Mouse (Mus musculus) myocyte (in vitro differentiated cells): ENCODE data around the gene Angptl6.

Experiments
- CEBPB ChIP-seq: IDR thresholded peaks from 2 replicates; pipeline ENCODE4 v1.6.1; 2011; ENCODE audit warnings: mild to moderate bottlenecking, moderate library complexity; ENCODE audit not compliant: poor library complexity, insufficient read depth, severe bottlenecking
- E2F4 ChIP-seq: IDR thresholded peaks from one replicate; pipeline ENCODE4 v1.6.1; 2011; ENCODE audit warnings: mild to moderate bottlenecking, control low read depth, moderate library complexity; ENCODE audit not compliant: insufficient read depth
- MAX ChIP-seq: IDR thresholded peaks from one replicate; pipeline ENCODE4 v1.6.1; 2011; ENCODE audit warnings: low read depth, mild to moderate bottlenecking, control low read depth
- MYOD1 ChIP-seq, 3 experiments: IDR thresholded peaks; one replicate each; pipeline ENCODE4 v1.6.1; 2011; ENCODE audit warnings: control low read depth in 2 of 3, low read depth in 2 of 3, mild to moderate bottlenecking in 2 of 3, moderate library complexity in 1 of 3; ENCODE audit not compliant: insufficient read length in 2 of 3, control insufficient read depth in 1 of 3
- POLR2A ChIP-seq: IDR thresholded peaks from one replicate; pipeline ENCODE4 v1.6.1; 2011; ENCODE audit warnings: low read depth, mild to moderate bottlenecking, control low read depth, moderate library complexity; ENCODE audit not compliant: insufficient read length
- POLR2AphosphoS2 ChIP-seq: IDR thresholded peaks from one replicate; pipeline ENCODE4 v1.6.1; 2011; ENCODE audit warnings: low read depth, control low read depth; ENCODE audit not compliant: insufficient read length
- REST ChIP-seq: IDR thresholded peaks from one replicate; pipeline ENCODE4 v1.6.1; 2011; ENCODE audit warnings: mild to moderate bottlenecking, control low read depth, moderate library complexity; ENCODE audit not compliant: insufficient read depth, insufficient read length
- SRF ChIP-seq: IDR thresholded peaks from one replicate; pipeline ENCODE4 v1.6.1; 2011; ENCODE audit warnings: low read depth; ENCODE audit not compliant: control insufficient read depth, insufficient read length
- TCF12 ChIP-seq: IDR thresholded peaks from one replicate; pipeline ENCODE4 v1.6.1; 2011; ENCODE audit warnings: mild to moderate bottlenecking, control low read depth; ENCODE audit not compliant: poor library complexity, insufficient read depth, severe bottlenecking
- TCF3 ChIP-seq: IDR thresholded peaks from one replicate; pipeline ENCODE4 v1.6.1; 2011; ENCODE audit warnings: low read depth, control low read depth; ENCODE audit not compliant: insufficient read length
- USF1 ChIP-seq: IDR thresholded peaks from one replicate; pipeline ENCODE4 v1.6.1; 2011; ENCODE audit warnings: low read depth, mild to moderate bottlenecking, control low read depth, moderate library complexity

GRCm38 (mm10) chr9:20870211-20871173 lies 9.0 kb downstream of the Angptl6 start:
- no peak for TF ChIP-seq POLR2A
- no peak for TF ChIP-seq E2F4
- TF ChIP-seq MAX: no peak
- no peak for TF ChIP-seq USF1
- TF ChIP-seq TCF12: no peak
- no peak for TF ChIP-seq MYOD1 (IDR thresholded peaks at IDR 0.05; ENCODE audit: control insufficient read depth in 1 of 3, insufficient read length in 2 of 3, low read depth in 2 of 3)
- TF ChIP-seq SRF: no peak
- peak; percentile 10 for TF ChIP-seq POLR2AphosphoS2
- TF ChIP-seq REST: no peak
- no peak for TF ChIP-seq TCF3
- no peak for TF ChIP-seq CEBPB
